Mouse (Mus musculus) liver, embryonic 14.5 days (tissue): ENCODE measurements at regions not wholly inside any gene's neighbourhood (a gene's known extent, or its start where the extent isn't known, plus 50 kb on each side); places are given as distances from the start of the nearest gene placed in this dataset.

Experiments
- CTCF ChIP-seq: IDR thresholded peaks from 2 replicates; pipeline ENCODE4 v1.5.1; 2016; ENCODE audit warnings: antibody characterized with exemption, low read depth, control low read depth
- EP300 ChIP-seq: IDR thresholded peaks from 2 replicates; pipeline ENCODE4 v1.6.1; 2016; ENCODE audit warnings: antibody characterized with exemption, low read depth

DNA sequence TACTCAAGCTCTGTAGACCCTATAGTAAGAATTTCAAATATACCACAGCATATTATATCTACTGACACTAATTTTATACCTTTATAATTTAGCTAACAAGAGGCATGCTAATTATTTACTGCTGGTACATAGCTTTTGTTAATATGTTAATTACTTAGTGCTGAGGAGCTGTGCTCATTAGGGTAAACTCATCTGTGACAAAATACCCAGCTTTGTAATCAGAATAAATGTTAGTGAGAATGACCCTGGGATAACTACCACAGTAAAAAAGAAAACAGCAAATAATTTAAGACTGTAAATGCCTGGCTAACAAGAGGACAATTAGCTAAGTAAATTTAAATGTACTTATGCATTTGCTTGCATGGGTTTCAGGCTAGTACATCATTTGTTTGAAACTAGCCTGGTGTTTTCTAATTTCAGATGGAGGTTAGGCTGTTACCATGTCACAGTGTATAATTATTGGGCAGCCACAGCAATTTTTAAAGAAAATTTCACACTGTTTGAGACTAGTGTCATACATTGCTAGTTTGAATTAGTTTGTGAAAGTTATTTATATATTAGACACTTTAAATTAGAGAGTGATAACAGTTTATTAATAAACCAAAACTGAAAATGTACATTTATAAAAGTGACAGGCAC is 178.8 kb downstream of the Adcyap1 start:
- no peak for TF ChIP-seq CTCF
- no peak for TF ChIP-seq EP300
